Mouse (Mus musculus): ENCODE measurements at regions not wholly inside any gene's neighbourhood (a gene's known extent, or its start where the extent isn't known, plus 50 kb on each side); places are given as distances from the start of the nearest gene placed in this dataset.

- Histone ChIP-seq H3K9ac (ENCODE audit: insufficient read depth, low read depth, low read length, poor library complexity, severe bottlenecking) (no peak overlapping the region), H3K36me3 (ENCODE audit: control insufficient read depth, insufficient read depth, low read length, poor library complexity, severe bottlenecking) (no peaks in the 10 kb centered on the region), H3K4me1 (ENCODE audit: control insufficient read depth in 2 of 2, insufficient read depth in 2 of 2, low read length in 2 of 2, poor library complexity in 1 of 2) (peaks cover 2 to 5% of the 10 kb centered on the region in 2 experiments; a peak in 2 of 4 replicates), H3K9me3 (ENCODE audit: control insufficient read depth, insufficient read depth, low read depth, low read length) (no peaks in the 10 kb centered on the region), H3K27ac (ENCODE audit: insufficient read depth, low read depth, low read length, poor library complexity, severe bottlenecking) (no peak overlapping the region), H3K4me3 (ENCODE audit: insufficient read depth in 1 of 2, low read depth in 1 of 2, low read length in 2 of 2, poor library complexity in 1 of 2, severe bottlenecking in 1 of 2) (no peak overlapping the region)
- in situ Hi-C loops (cut with MboI; ENCODE audit: low sequenced_read_pairs in 2 of 2, unreplicated experiment in 2 of 2), result loop anchor here in 1 of 2 experiments (25.0 kb wide), 1 partner anchor 213 kb away; no protein-coding TSS in a partner anchor
- no peak for TF ChIP-seq HCFC1 (IDR thresholded peaks at IDR 0.05; ENCODE audit: borderline replicate concordance, insufficient read depth, low read length)
- TF ChIP-seq CHD2 (IDR thresholded peaks at IDR 0.05; ENCODE audit: low read depth, low read length), result no peak
- no peak for TF ChIP-seq MAFK (IDR thresholded peaks at IDR 0.05; ENCODE audit: insufficient read depth, low read depth, low read length)
- TF ChIP-seq ZC3H11A (IDR thresholded peaks at IDR 0.05; ENCODE audit: borderline replicate concordance, low read depth, low read length), result no peak
- TF ChIP-seq ZNF384 (IDR thresholded peaks at IDR 0.05; ENCODE audit: low read depth, low read length), result no peak
- DNase-seq (ENCODE audit: low read depth, low spot score), result no peak
These were observed 233.4 kb downstream of the Hlx start for GRCm38 (mm10) chr1:184498909-184499525.

GRCm38 (mm10) chr1:184497007-184497406 lies 235.4 kb downstream of the Hlx start:
- in situ Hi-C loops (cut with MboI; ENCODE audit: low sequenced_read_pairs in 2 of 2, unreplicated experiment in 2 of 2), result loop anchor here in 1 of 2 experiments (25.0 kb wide), 1 partner anchor 215 kb away; no protein-coding TSS in a partner anchor
- no peak overlapping the region for H3K4me3 ChIP-seq (ENCODE audit: insufficient read depth in 1 of 2, low read depth in 1 of 2, low read length in 2 of 2, poor library complexity in 1 of 2, severe bottlenecking in 1 of 2)
- TF ChIP-seq ZNF384 (IDR thresholded peaks at IDR 0.05; ENCODE audit: low read depth, low read length) (no peak), CHD2 (IDR thresholded peaks at IDR 0.05; ENCODE audit: low read depth, low read length) (no peak), ZC3H11A (IDR thresholded peaks at IDR 0.05; ENCODE audit: borderline replicate concordance, low read depth, low read length) (no peak), MAFK (IDR thresholded peaks at IDR 0.05; ENCODE audit: insufficient read depth, low read depth, low read length) (no peak), HCFC1 (IDR thresholded peaks at IDR 0.05; ENCODE audit: borderline replicate concordance, insufficient read depth, low read length) (no peak)
- no peaks in the 10 kb centered on the region for H3K9me3 ChIP-seq (ENCODE audit: control insufficient read depth, insufficient read depth, low read depth, low read length)
- no peaks in the 10 kb centered on the region for H3K36me3 ChIP-seq (ENCODE audit: control insufficient read depth, insufficient read depth, low read length, poor library complexity, severe bottlenecking)
- DNase-seq (ENCODE audit: low read depth, low spot score), result peak; percentile 62
- no peak overlapping the region for H3K9ac ChIP-seq (ENCODE audit: insufficient read depth, low read depth, low read length, poor library complexity, severe bottlenecking)
- H3K27ac ChIP-seq (ENCODE audit: insufficient read depth, low read depth, low read length, poor library complexity, severe bottlenecking), result no peak overlapping the region
- H3K4me1 ChIP-seq (ENCODE audit: control insufficient read depth in 2 of 2, insufficient read depth in 2 of 2, low read length in 2 of 2, poor library complexity in 1 of 2), result peaks cover 2 to 5% of the 10 kb centered on the region in 2 experiments; a peak in 2 of 4 replicates

DNA sequence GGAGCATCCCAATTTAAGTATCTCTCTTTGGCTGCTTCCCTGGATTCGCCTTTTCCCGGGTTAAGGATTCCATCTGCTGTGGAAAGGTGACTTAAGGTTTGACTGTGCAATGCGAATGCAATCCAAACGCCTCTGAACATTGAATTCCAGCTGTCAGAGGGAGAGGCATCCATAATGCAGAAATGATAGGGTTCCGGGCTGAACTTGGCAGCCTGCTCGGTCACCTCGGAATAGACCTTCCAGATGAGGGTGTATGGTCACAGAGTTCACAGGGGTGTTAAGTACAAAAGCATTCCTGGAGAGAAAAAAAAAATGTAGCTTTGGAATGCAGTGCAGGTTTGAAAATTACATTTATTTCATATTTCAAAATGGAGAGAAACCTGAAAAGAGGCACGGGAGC lies 238.6 kb downstream of the Hlx start:
- Histone ChIP-seq H3K27ac (ENCODE audit: insufficient read depth, low read depth, low read length, poor library complexity, severe bottlenecking) (no peak overlapping the region), H3K9me3 (ENCODE audit: control insufficient read depth, insufficient read depth, low read depth, low read length) (no peaks in the 10 kb centered on the region), H3K4me1 (ENCODE audit: control insufficient read depth in 2 of 2, insufficient read depth in 2 of 2, low read length in 2 of 2, poor library complexity in 1 of 2) (peaks cover 5% of the 10 kb centered on the region in 2 experiments; a peak in 2 of 4 replicates), H3K36me3 (ENCODE audit: control insufficient read depth, insufficient read depth, low read length, poor library complexity, severe bottlenecking) (no peaks in the 10 kb centered on the region), H3K4me3 (ENCODE audit: insufficient read depth in 1 of 2, low read depth in 1 of 2, low read length in 2 of 2, poor library complexity in 1 of 2, severe bottlenecking in 1 of 2) (no peak overlapping the region), H3K9ac (ENCODE audit: insufficient read depth, low read depth, low read length, poor library complexity, severe bottlenecking) (no peak overlapping the region)
- TF ChIP-seq ZC3H11A (IDR thresholded peaks at IDR 0.05; ENCODE audit: borderline replicate concordance, low read depth, low read length) (no peak), ZNF384 (IDR thresholded peaks at IDR 0.05; ENCODE audit: low read depth, low read length) (no peak), MAFK (IDR thresholded peaks at IDR 0.05; ENCODE audit: insufficient read depth, low read depth, low read length) (no peak), CHD2 (IDR thresholded peaks at IDR 0.05; ENCODE audit: low read depth, low read length) (no peak), HCFC1 (IDR thresholded peaks at IDR 0.05; ENCODE audit: borderline replicate concordance, insufficient read depth, low read length) (no peak)
- no peak for DNase-seq (ENCODE audit: low read depth, low spot score)
- in situ Hi-C loops (cut with MboI; ENCODE audit: low sequenced_read_pairs in 2 of 2, unreplicated experiment in 2 of 2), result loop anchor here in 1 of 2 experiments (25.0 kb wide), 1 partner anchor 218 kb away; no protein-coding TSS in a partner anchor

DNA sequence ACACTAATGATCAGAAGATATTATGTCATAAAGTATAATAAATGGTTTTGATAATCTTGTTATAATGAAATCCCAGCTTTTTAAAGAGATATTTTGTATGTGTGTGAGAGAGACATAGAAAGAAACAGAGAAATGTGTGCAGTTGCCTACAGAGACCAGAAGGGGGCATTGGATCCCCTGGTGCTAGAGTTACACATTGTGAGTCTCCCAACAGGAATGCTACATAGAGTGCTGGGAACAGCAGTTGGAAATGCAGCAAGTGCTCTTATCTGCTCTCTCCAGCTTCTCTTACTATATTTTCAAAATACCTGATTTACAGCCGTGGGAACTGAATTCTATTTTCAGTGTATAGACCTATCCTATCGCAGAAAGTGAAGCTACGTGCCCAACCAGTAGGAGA lies 240.3 kb downstream of the Hlx start:
- no peak overlapping the region for H3K4me3 ChIP-seq (ENCODE audit: insufficient read depth in 1 of 2, low read depth in 1 of 2, low read length in 2 of 2, poor library complexity in 1 of 2, severe bottlenecking in 1 of 2)
- no peak overlapping the region for H3K27ac ChIP-seq (ENCODE audit: insufficient read depth, low read depth, low read length, poor library complexity, severe bottlenecking)
- DNase-seq (ENCODE audit: low read depth, low spot score), result peak; percentile 28
- H3K9ac ChIP-seq (ENCODE audit: insufficient read depth, low read depth, low read length, poor library complexity, severe bottlenecking), result no peak overlapping the region
- no peak for TF ChIP-seq HCFC1 (IDR thresholded peaks at IDR 0.05; ENCODE audit: borderline replicate concordance, insufficient read depth, low read length)
- H3K4me1 ChIP-seq (ENCODE audit: control insufficient read depth in 2 of 2, insufficient read depth in 2 of 2, low read length in 2 of 2, poor library complexity in 1 of 2), result peaks cover 5% of the 10 kb centered on the region in 2 experiments; a peak in 2 of 4 replicates
- no peaks in the 10 kb centered on the region for H3K9me3 ChIP-seq (ENCODE audit: control insufficient read depth, insufficient read depth, low read depth, low read length)
- in situ Hi-C loops (cut with MboI; ENCODE audit: low sequenced_read_pairs in 2 of 2, unreplicated experiment in 2 of 2), result loop anchor here in 1 of 2 experiments (25.0 kb wide), 1 partner anchor 220 kb away; no protein-coding TSS in a partner anchor
- no peaks in the 10 kb centered on the region for H3K36me3 ChIP-seq (ENCODE audit: control insufficient read depth, insufficient read depth, low read length, poor library complexity, severe bottlenecking)
